Mouse (Mus musculus) embryonic facial prominence, embryonic 12.5 days (tissue): ENCODE measurements around the gene Lemd2. TPM values are rescaled to one million over a fixed set of nuclear protein-coding genes. Genes with fewer than 3 reads are reported as not detected.

Experiments used
- ATAC-seq: fragments of 200-750 bp; cut with Nextera tagmentation; 2 replicates; pipeline ENCODE4 v1.8.0; 2017; ENCODE audit not compliant: insufficient number of reproducible peaks, insufficient read depth, low FRiP score, low TSS enrichment
- H3K27ac ChIP-seq: fragments of 300-500 bp; sonication (generic); 2 replicates; pipeline ENCODE4 v1.5.1; 2016; ENCODE audit warnings: mild to moderate bottlenecking
- H3K27me3 ChIP-seq: fragments of 300-500 bp; sonication (generic); 2 replicates; pipeline ENCODE4 v1.6.1; 2016; ENCODE audit warnings: mild to moderate bottlenecking, moderate library complexity
- H3K36me3 ChIP-seq: fragments of 300-500 bp; sonication (generic); 2 replicates; pipeline ENCODE4 v1.6.1; 2016; ENCODE audit warnings: mild to moderate bottlenecking
- H3K4me1 ChIP-seq: fragments of 300-500 bp; sonication (generic); 2 replicates; pipeline ENCODE4 v1.6.1; 2016
- H3K4me2 ChIP-seq: fragments of 300-500 bp; sonication (generic); replicated peaks from 2 replicates; pipeline ENCODE4 v1.6.1; 2016; ENCODE audit warnings: mild to moderate bottlenecking, moderate library complexity
- H3K4me3 ChIP-seq: fragments of 300-500 bp; sonication (generic); 2 replicates; pipeline ENCODE4 v1.5.1; 2016; ENCODE audit warnings: mild to moderate bottlenecking
- H3K9ac ChIP-seq: fragments of 300-500 bp; sonication (generic); 2 replicates; pipeline ENCODE4 v1.6.1; 2016; ENCODE audit warnings: mild to moderate bottlenecking, moderate library complexity
- H3K9me3 ChIP-seq: fragments of 300-500 bp; sonication (generic); 2 replicates; pipeline ENCODE4 v1.6.1; 2016; ENCODE audit warnings: mild to moderate bottlenecking, moderate library complexity
- WGBS: fragments of 180-500 bp; shearing (Covaris S2); methylation state at CpG from one replicate; pipeline ENCODE4 v1.1.7; 2016; 5-methylcytosine and 5-hydroxymethylcytosine counted together
- polyA plus RNA-seq: library from polyadenylated mRNA; unstranded; fragments of >200 nt; fragmentation: Nextera tagmentation; extraction: Ambion mirVana; gene quantifications from 2 replicates; pipeline ENCODE4 v1.2.1, GENCODE M21; 2016

The Lemd2 gene
- polyA plus RNA-seq, 1 experiment from 2014 or later: 30.9 TPM

- ATAC-seq: peak; percentile 67
- H3K9ac ChIP-seq: no peak overlapping the region
- peaks cover 3% of the 10 kb centered on the region; the same call in 1 of the 2 replicates for H3K27me3 ChIP-seq
- H3K4me2 ChIP-seq: no peak overlapping the region
- no peaks in the 10 kb centered on the region for H3K9me3 ChIP-seq
- no peaks in the 10 kb centered on the region for H3K36me3 ChIP-seq
- 43% methylated on average over 11 of the region's 11 CpGs for WGBS
- H3K4me1 ChIP-seq: peaks cover 26% of the 10 kb centered on the region
- peak overlapping the region; percentile 89 for H3K27ac ChIP-seq
- no peak overlapping the region for H3K4me3 ChIP-seq
Measured at GRCm38 (mm10) chr17:27169952-27170695, 34.1 kb downstream of the Lemd2 start.

DNA sequence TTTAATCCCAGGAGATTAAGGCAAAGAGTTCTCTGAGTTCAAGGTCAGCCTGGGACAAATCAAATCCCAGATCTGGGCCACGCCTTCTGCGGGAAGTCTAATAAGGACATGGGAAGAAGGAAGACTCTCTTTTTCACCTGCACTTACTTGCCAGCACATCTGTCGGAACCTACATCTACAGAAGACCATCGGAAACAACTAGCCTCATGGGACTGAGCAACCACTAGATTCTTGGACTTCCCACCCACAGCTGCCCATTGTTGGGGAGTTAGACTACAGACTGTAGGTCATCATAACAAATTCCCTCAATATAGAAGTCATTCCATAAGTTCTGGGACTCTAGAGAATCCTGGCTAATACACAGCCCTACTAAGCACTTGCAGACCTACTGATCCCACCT, 35.7 kb downstream of the Lemd2 start:
- no peaks in the 10 kb centered on the region for H3K36me3 ChIP-seq
- no peak overlapping the region for H3K27ac ChIP-seq
- H3K4me3 ChIP-seq: no peak overlapping the region
- peaks cover 24% of the 10 kb centered on the region for H3K4me1 ChIP-seq
- peaks cover 3% of the 10 kb centered on the region; the same call in 1 of the 2 replicates for H3K27me3 ChIP-seq
- WGBS: 93% methylated on average over 4 of the region's 4 CpGs
- ATAC-seq: no peak
- H3K9me3 ChIP-seq: no peaks in the 10 kb centered on the region
- H3K9ac ChIP-seq: no peak overlapping the region
- no peak overlapping the region for H3K4me2 ChIP-seq

- H3K27ac ChIP-seq: no peak within 1 kb of the TSS
- ATAC-seq: no peak
- peaks cover 24% of the 10 kb centered on the region for H3K4me1 ChIP-seq
- H3K27me3 ChIP-seq: peaks cover 3% of the 10 kb centered on the region; the same call in 1 of the 2 replicates
- H3K36me3 ChIP-seq: no peaks in the 10 kb centered on the region
- no peaks in the 10 kb centered on the region for H3K9me3 ChIP-seq
- no peak within 1 kb of the TSS for H3K9ac ChIP-seq
- no peak within 1 kb of the TSS for H3K4me2 ChIP-seq
- H3K4me3 ChIP-seq: no peak within 1 kb of the TSS
- whole genome bisulfite sequencing: 42% methylated on average over 4 of the region's 4 CpGs
Measured at GRCm38 (mm10) chr17:27167545-27167944, 36.7 kb downstream of the Lemd2 start, which contains the start of gene Ip6k3. Ip6k3 (minus strand) TSS chr17:27167795.

DNA sequence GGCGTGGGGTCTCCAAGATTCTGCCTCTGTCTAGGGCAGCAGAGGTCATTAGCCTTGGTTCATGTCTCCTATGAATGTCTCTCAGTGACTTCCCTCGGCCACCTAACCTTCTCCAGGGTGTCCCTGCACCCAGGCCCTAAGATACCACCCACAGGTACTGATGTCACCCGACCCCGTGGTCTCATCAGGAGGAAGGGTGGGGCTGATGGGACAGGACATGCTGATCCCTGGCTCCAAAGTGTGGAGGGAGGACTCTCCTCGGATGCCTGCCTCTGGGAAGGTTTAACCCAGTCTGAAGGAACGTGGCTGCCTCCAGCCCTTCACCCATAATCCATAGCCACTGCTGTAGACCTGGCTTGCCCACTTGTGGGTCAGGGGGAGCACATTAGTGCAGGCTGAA, 37.4 kb downstream of the Lemd2 start:
- no peak for ATAC-seq
- H3K4me2 ChIP-seq: no peak overlapping the region
- peaks cover 3% of the 10 kb centered on the region; the same call in 1 of the 2 replicates for H3K27me3 ChIP-seq
- no peak overlapping the region for H3K4me3 ChIP-seq
- no peak overlapping the region for H3K9ac ChIP-seq
- 77% methylated on average over 6 of the region's 6 CpGs for WGBS
- H3K36me3 ChIP-seq: no peaks in the 10 kb centered on the region
- H3K4me1 ChIP-seq: peaks cover 24% of the 10 kb centered on the region
- no peaks in the 10 kb centered on the region for H3K9me3 ChIP-seq
- no peak overlapping the region for H3K27ac ChIP-seq

DNA sequence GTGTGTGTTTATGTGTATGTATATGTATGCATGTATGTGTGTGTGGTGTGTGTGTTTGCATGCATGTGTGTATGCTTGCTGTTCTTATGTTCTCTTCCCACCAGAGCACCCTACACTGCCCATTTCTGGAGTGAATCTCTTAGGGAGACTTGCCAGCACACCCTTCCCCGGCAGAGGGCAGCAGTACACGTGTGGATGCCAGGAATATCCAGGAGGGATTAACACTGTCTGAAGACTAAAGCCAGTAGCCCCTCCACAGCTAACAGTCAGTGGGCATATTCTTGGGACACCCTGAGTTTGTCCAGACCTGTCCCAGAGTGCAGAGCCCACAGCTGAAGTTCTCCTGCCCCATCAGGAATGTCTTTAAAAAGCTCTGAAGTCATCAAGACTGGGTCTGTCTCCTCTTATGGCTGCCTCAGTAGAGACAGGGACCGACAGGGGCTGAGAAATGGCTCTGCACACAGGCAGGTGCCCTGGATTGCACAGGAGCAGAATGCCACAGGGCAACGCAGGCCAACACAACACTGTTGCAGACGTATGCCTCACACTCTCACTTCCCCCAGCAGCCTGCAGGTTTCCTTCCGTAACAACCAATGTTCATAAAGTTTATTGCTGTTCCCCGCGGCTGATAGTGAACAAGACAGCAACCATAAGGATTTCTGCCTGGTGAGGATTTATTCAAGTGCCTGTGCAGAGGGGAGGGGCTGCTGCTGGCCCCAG, 39.1 kb downstream of the Lemd2 start:
- no peak overlapping the region for H3K27ac ChIP-seq
- no peak overlapping the region for H3K4me3 ChIP-seq
- H3K36me3 ChIP-seq: no peaks in the 10 kb centered on the region
- no peak for ATAC-seq
- 63% methylated on average over 8 of the region's 8 CpGs for WGBS
- H3K4me2 ChIP-seq: no peak overlapping the region
- H3K4me1 ChIP-seq: peaks cover 13% of the 10 kb centered on the region
- H3K9me3 ChIP-seq: no peaks in the 10 kb centered on the region
- no peak overlapping the region for H3K9ac ChIP-seq
- H3K27me3 ChIP-seq: peaks cover 3% of the 10 kb centered on the region; the same call in 1 of the 2 replicates

- Histone ChIP-seq H3K4me1 (no peaks in the 10 kb centered on the region), H3K9me3 (no peaks in the 10 kb centered on the region), H3K4me3 (no peak overlapping the region), H3K27me3 (peaks cover 3% of the 10 kb centered on the region; the same call in 1 of the 2 replicates), H3K4me2 (no peak overlapping the region), H3K9ac (no peak overlapping the region), H3K27ac (no peak overlapping the region), H3K36me3 (no peaks in the 10 kb centered on the region)
- no peak for ATAC-seq
- WGBS: 61% methylated on average over 4 of the region's 4 CpGs
Measured at GRCm38 (mm10) chr17:27160905-27161304, 43.4 kb downstream of the Lemd2 start.

DNA sequence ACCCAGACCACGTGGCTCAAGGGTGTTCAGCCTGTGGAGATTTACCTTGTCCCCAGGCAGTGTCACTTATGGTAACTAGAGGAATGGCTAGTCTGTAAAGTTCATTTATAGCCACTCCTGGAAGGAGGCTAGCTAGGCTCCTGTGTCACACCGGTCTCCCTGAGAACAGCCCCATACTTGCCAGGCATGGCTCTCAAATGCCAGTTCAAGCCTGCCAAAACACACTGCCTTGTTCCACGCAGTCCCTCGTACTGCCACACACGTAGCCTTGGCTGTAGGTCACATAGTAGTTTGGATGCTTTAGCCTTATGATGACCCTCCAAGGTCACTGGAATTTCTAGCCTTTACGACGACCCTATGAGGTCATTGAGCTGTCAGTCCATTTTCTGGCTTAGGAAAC, 45.1 kb downstream of the Lemd2 start:
- Histone ChIP-seq H3K4me1 (peaks cover 2% of the 10 kb centered on the region), H3K9ac (no peak overlapping the region), H3K27ac (no peak overlapping the region), H3K4me2 (no peak overlapping the region), H3K36me3 (no peaks in the 10 kb centered on the region), H3K27me3 (no peaks in the 10 kb centered on the region), H3K4me3 (no peak overlapping the region), H3K9me3 (no peaks in the 10 kb centered on the region)
- no peak for ATAC-seq
- WGBS: 66% methylated on average over 7 of the region's 7 CpGs

DNA sequence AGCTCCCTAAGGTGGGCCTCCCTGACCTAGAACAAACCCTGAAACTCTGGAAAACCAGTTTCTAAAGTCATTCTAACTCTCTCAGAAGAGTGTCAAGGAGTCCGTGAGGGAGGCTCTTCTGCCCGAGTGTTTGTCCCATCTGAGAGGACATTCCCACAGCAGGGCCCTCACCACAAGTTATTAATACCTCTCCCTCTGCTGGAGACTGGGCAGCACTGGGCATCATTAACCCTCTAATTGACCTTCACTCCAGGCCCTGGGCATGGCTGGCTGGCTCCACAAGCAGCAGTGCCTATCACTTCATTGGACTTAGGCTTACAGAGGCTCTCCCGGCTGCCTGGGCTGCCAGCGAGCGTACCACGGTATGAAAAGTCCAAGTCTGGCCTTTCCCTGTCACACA, 45.8 kb downstream of the Lemd2 start:
- ATAC-seq: no peak
- peaks cover 9% of the 10 kb centered on the region for H3K4me1 ChIP-seq
- 81% methylated on average over 6 of the region's 6 CpGs for WGBS

GRCm38 (mm10) chr17:27155752-27156151, 48.5 kb downstream of the Lemd2 start:
- Histone ChIP-seq H3K27ac (no peak overlapping the region), H3K4me1 (peaks cover 19% of the 10 kb centered on the region)
- WGBS: 77% methylated on average over 8 of the region's 8 CpGs

More for the DNA sequence above, 45.8 kb downstream of the Lemd2 start:
- H3K4me2 ChIP-seq: no peak overlapping the region
- no peak overlapping the region for H3K9ac ChIP-seq
- no peak overlapping the region for H3K27ac ChIP-seq
- H3K4me3 ChIP-seq: 0 out of 2 replicates have a peak overlapping the region, but pooled peaks have one; percentile 3
- no peaks in the 10 kb centered on the region for H3K27me3 ChIP-seq
- no peaks in the 10 kb centered on the region for H3K36me3 ChIP-seq
- H3K9me3 ChIP-seq: no peaks in the 10 kb centered on the region

GRCm38 (mm10) chr17:27154881-27155280, 49.4 kb downstream of the Lemd2 start:
- H3K27ac ChIP-seq: no peak overlapping the region
- H3K27me3 ChIP-seq: no peaks in the 10 kb centered on the region
- H3K9me3 ChIP-seq: no peaks in the 10 kb centered on the region
- H3K4me1 ChIP-seq: peaks cover 23% of the 10 kb centered on the region
- H3K9ac ChIP-seq: no peak overlapping the region
- no peak overlapping the region for H3K4me3 ChIP-seq
- WGBS: 61% methylated on average over 6 of the region's 6 CpGs
- H3K4me2 ChIP-seq: no peak overlapping the region
- H3K36me3 ChIP-seq: no peaks in the 10 kb centered on the region
- ATAC-seq: no peak

More at GRCm38 (mm10) chr17:27155752-27156151, 48.5 kb downstream of the Lemd2 start:
- H3K4me2 ChIP-seq: no peak overlapping the region
- no peaks in the 10 kb centered on the region for H3K27me3 ChIP-seq
- H3K4me3 ChIP-seq: no peak overlapping the region
- H3K9me3 ChIP-seq: no peaks in the 10 kb centered on the region
- no peak overlapping the region for H3K9ac ChIP-seq
- H3K36me3 ChIP-seq: no peaks in the 10 kb centered on the region
- no peak for ATAC-seq

- no peak for ATAC-seq
- H3K9me3 ChIP-seq: no peaks in the 10 kb centered on the region
- no peak overlapping the region for H3K9ac ChIP-seq
- H3K36me3 ChIP-seq: no peaks in the 10 kb centered on the region
- no peak overlapping the region for H3K27ac ChIP-seq
- no peaks in the 10 kb centered on the region for H3K27me3 ChIP-seq
- 89% methylated on average over 14 of the region's 14 CpGs for WGBS
- H3K4me3 ChIP-seq: no peak overlapping the region
- no peak overlapping the region for H3K4me2 ChIP-seq
- H3K4me1 ChIP-seq: peaks cover 23% of the 10 kb centered on the region
Measured at GRCm38 (mm10) chr17:27154256-27154655, 50.0 kb downstream of the Lemd2 start.

DNA sequence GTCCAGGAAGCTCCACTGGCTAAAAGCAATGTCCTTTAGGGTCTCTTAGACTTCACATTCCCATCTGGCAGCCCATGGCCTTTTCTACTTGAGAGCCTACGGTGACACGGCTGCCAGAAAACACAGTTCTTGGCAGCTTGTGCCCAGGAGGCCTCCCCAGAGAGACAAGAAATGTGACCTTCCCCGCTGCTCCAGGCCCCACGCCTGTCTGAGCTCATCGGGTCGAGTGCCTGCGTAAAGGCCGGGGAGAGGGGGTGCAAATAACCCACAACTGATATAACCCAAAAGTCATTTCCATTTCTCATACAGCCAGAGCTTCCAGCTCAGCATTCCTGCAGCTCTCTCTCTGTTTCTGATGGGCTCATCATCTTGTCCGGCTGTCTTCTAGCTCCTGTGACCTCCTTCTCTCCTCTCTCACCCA, 50.5 kb downstream of the Lemd2 start:
- Histone ChIP-seq H3K27ac (no peak overlapping the region), H3K4me1 (peaks cover 28% of the 10 kb centered on the region), H3K27me3 (no peaks in the 10 kb centered on the region), H3K9ac (no peak overlapping the region), H3K9me3 (no peaks in the 10 kb centered on the region), H3K4me3 (no peak overlapping the region), H3K4me2 (no peak overlapping the region), H3K36me3 (no peaks in the 10 kb centered on the region)
- WGBS: 58% methylated on average over 9 of the region's 9 CpGs
- no peak for ATAC-seq
